Mouse (Mus musculus) brain, embryonic 14.5 days (tissue): Measurements from ENCODE around the gene Txnrd2.

Source experiments
- CTCF ChIP-seq: fragments of 200-500 bp; IDR thresholded peaks from 2 replicates; pipeline ENCODE4 v1.5.1; 2012; ENCODE audit warnings: inconsistent platforms, mild to moderate bottlenecking, moderate library complexity, borderline replicate concordance; ENCODE audit not compliant: insufficient read depth, insufficient read length; ENCODE audit errors: extremely low read depth
- POLR2A ChIP-seq: fragments of 200-500 bp; IDR thresholded peaks from 2 replicates; pipeline ENCODE4 v1.6.1; 2012; ENCODE audit warnings: mild to moderate bottlenecking, inconsistent platforms, borderline replicate concordance; ENCODE audit not compliant: poor library complexity, insufficient read depth, insufficient read length, severe bottlenecking; ENCODE audit errors: extremely low read depth

GRCm38 (mm10) chr16:18400028-18400427 lies 26.2 kb upstream of the Txnrd2 start:
- TF ChIP-seq CTCF (no peak), POLR2A (no peak)
